Mouse (Mus musculus) right cerebral cortex, postnatal 10 days (tissue): ENCODE measurements at regions not wholly inside any gene's neighbourhood (a gene's known extent, or its start where the extent isn't known, plus 50 kb on each side); places are given as distances from the start of the nearest gene placed in this dataset.

ENCODE experiments used
- DNase-seq, 2 experiments: peaks; one replicate each; pipeline ENCODE4 v3.0.0; 2021; ENCODE audit warnings: low spot score in 2 of 2

- peak in 1 of 2 experiments; percentile 31 for DNase-seq
Observed at GRCm38 (mm10) chr13:34462808-34463511, 118.0 kb upstream of the Slc22a23 start.

- DNase-seq = no peak
Observed at GRCm38 (mm10) chr13:34462206-34462807, 117.3 kb upstream of the Slc22a23 start.

GRCm38 (mm10) chr13:34460969-34461368 lies 116.0 kb upstream of the Slc22a23 start:
- DNase-seq = no peak

GRCm38 (mm10) chr13:34456051-34456450 lies 111.1 kb upstream of the Slc22a23 start:
- no peak for DNase-seq

GRCm38 (mm10) chr13:34446806-34447205 lies 101.8 kb upstream of the Slc22a23 start:
- no peak for DNase-seq

GRCm38 (mm10) chr13:34446327-34446726 lies 101.3 kb upstream of the Slc22a23 start:
- DNase-seq = no peak

GRCm38 (mm10) chr13:34441347-34441746 lies 96.4 kb upstream of the Slc22a23 start:
- no peak for DNase-seq

- no peak for DNase-seq
Observed at GRCm38 (mm10) chr13:34427527-34427926, 82.5 kb upstream of the Slc22a23 start.

- no peak for DNase-seq
Observed at GRCm38 (mm10) chr13:34424921-34425320, 79.9 kb upstream of the Slc22a23 start.

- peak; percentile 26 to 43 for DNase-seq
Observed at GRCm38 (mm10) chr13:34421644-34422043, 76.7 kb upstream of the Slc22a23 start.

- no peak for DNase-seq
Observed at GRCm38 (mm10) chr13:34420341-34421156, 75.6 kb upstream of the Slc22a23 start.

GRCm38 (mm10) chr13:34419061-34419460 lies 74.1 kb upstream of the Slc22a23 start:
- DNase-seq = no peak

GRCm38 (mm10) chr13:34416603-34417002 lies 71.6 kb upstream of the Slc22a23 start:
- no peak for DNase-seq

- DNase-seq = no peak
Observed at GRCm38 (mm10) chr13:34414533-34414932, 69.6 kb upstream of the Slc22a23 start.

GRCm38 (mm10) chr13:34408669-34409055 lies 63.7 kb upstream of the Slc22a23 start:
- DNase-seq = no peak

- DNase-seq = peak; percentile 28 to 43
Observed at GRCm38 (mm10) chr13:34408007-34408668, 63.2 kb upstream of the Slc22a23 start.

- DNase-seq = no peak
Observed at GRCm38 (mm10) chr13:34406291-34406690, 61.3 kb upstream of the Slc22a23 start.

- DNase-seq = no peak
Observed at GRCm38 (mm10) chr13:34402631-34403030, 57.6 kb upstream of the Slc22a23 start.

- DNase-seq = no peak
Observed at GRCm38 (mm10) chr13:34401031-34401430, 56.0 kb upstream of the Slc22a23 start.

GRCm38 (mm10) chr13:34398847-34399246 lies 53.9 kb upstream of the Slc22a23 start:
- no peak for DNase-seq

- DNase-seq = no peak
Observed at GRCm38 (mm10) chr13:34398061-34398787, 53.2 kb upstream of the Slc22a23 start.
